Mouse (Mus musculus) midbrain, embryonic 14.5 days (tissue): ENCODE measurements at regions not wholly inside any gene's neighbourhood (a gene's known extent, or its start where the extent isn't known, plus 50 kb on each side); places are given as distances from the start of the nearest gene placed in this dataset.
A peak's percentile ranks its signal among the peaks of the same experiment; 100 is the strongest.

ENCODE experiments used
- ATAC-seq: fragments of 200-750 bp; cut with Nextera tagmentation; 2 replicates; pipeline ENCODE4 v1.8.0; 2017; ENCODE audit warnings: moderate number of reproducible peaks, moderate library complexity; ENCODE audit not compliant: low FRiP score, low TSS enrichment
- DNase-seq: peaks from one replicate; pipeline ENCODE4 v3.0.0-alpha.2; 2015
- H3K27ac ChIP-seq: fragments of 300-500 bp; sonication (generic); replicated peaks from 2 replicates; pipeline ENCODE4 v1.5.1; 2014; ENCODE audit warnings: mild to moderate bottlenecking, low read depth, low read length, moderate library complexity
- H3K27me3 ChIP-seq: fragments of 300-500 bp; sonication (generic); 2 replicates; pipeline ENCODE4 v1.6.1; 2014; ENCODE audit warnings: low read length, control low read depth, mixed read lengths; ENCODE audit not compliant: control insufficient read depth, insufficient read depth
- H3K36me3 ChIP-seq: fragments of 300-500 bp; sonication (generic); 2 replicates; pipeline ENCODE4 v1.6.1; 2014; ENCODE audit warnings: low read length, control low read depth; ENCODE audit not compliant: control insufficient read depth, insufficient read depth
- H3K4me1 ChIP-seq: fragments of 300-500 bp; sonication (generic); 2 replicates; pipeline ENCODE4 v1.6.1; 2014; ENCODE audit warnings: mild to moderate bottlenecking, antibody characterized with exemption, low read length, control low read depth; ENCODE audit not compliant: control insufficient read depth, insufficient read depth
- H3K4me2 ChIP-seq: fragments of 300-500 bp; sonication (generic); 2 replicates; pipeline ENCODE4 v1.6.1; 2014; ENCODE audit warnings: mild to moderate bottlenecking, low read length, moderate library complexity
- H3K4me3 ChIP-seq: fragments of 300-500 bp; sonication (generic); replicated peaks from 2 replicates; pipeline ENCODE4 v1.5.1; 2014; ENCODE audit warnings: low read depth, low read length
- H3K9ac ChIP-seq: fragments of 300-500 bp; sonication (generic); replicated peaks from 2 replicates; pipeline ENCODE4 v1.6.1; 2014; ENCODE audit warnings: mild to moderate bottlenecking, low read length, moderate library complexity
- H3K9me3 ChIP-seq: fragments of 300-500 bp; sonication (generic); 2 replicates; pipeline ENCODE4 v1.6.1; 2016; ENCODE audit warnings: low read length, control low read depth, mixed read lengths; ENCODE audit not compliant: control insufficient read depth
- WGBS: fragments of 180-500 bp; shearing (Covaris S2); extraction: QIAGEN DNeasy Blood & Tissue Kit; methylation state at CpG from one replicate; pipeline ENCODE4 v1.1.7; 2014; 5-methylcytosine and 5-hydroxymethylcytosine counted together

DNA sequence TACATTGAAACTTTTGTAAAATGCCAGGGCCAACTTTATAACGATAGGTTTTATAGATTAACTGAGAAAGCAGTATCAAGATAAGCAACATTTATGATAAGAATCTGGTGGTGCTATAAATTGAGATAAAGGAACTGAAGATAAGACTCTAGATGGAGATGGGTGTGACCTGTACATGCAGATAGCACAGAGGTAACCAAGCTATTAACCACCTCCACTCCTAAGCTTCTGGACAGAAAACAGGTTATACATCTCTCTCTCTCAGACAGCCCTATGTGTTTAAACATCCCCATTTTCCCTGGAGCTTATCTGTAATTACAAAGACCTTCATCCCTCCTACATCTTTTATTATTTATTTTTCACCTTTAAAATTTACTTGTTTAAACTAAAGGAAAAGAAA, 590.5 kb upstream of the Nrg3 start:
- ATAC-seq: no peak
- H3K9ac ChIP-seq: no peak overlapping the region
- H3K4me2 ChIP-seq: no peak overlapping the region
- no peaks in the 10 kb centered on the region for H3K36me3 ChIP-seq
- DNase-seq: no peak
- WGBS: 94% methylated on average over 1 of the region's 1 CpGs
- H3K4me1 ChIP-seq: no peaks in the 10 kb centered on the region
- no peak overlapping the region for H3K4me3 ChIP-seq
- no peaks in the 10 kb centered on the region for H3K27me3 ChIP-seq
- no peak overlapping the region for H3K27ac ChIP-seq
- no peaks in the 10 kb centered on the region for H3K9me3 ChIP-seq

DNA sequence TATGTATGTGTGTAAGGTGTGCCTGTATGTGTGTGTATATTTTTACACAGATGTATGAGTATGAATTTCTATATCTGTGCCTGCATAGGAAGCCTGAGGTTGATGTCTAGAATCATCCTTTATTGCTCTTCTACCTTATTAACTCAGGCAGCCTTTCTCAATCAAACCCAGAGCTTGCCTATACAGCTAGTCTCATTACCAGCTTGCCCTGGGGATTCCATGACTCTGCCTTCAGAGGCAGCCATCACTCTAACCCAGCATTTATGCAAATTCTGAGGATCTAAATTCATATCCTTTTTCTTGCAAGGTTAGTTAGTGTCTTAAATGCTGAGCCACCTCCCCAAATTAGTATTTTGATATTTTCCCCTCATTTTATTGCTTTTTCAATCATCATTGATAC, 569.0 kb upstream of the Nrg3 start:
- H3K4me3 ChIP-seq: no peak overlapping the region
- no peaks in the 10 kb centered on the region for H3K27me3 ChIP-seq
- H3K4me2 ChIP-seq: no peak overlapping the region
- no peak overlapping the region for H3K27ac ChIP-seq
- no peaks in the 10 kb centered on the region for H3K9me3 ChIP-seq
- H3K9ac ChIP-seq: no peak overlapping the region
- no peaks in the 10 kb centered on the region for H3K36me3 ChIP-seq
- no peaks in the 10 kb centered on the region for H3K4me1 ChIP-seq
- DNase-seq (peak; percentile 13), ATAC-seq (no peak)

DNA sequence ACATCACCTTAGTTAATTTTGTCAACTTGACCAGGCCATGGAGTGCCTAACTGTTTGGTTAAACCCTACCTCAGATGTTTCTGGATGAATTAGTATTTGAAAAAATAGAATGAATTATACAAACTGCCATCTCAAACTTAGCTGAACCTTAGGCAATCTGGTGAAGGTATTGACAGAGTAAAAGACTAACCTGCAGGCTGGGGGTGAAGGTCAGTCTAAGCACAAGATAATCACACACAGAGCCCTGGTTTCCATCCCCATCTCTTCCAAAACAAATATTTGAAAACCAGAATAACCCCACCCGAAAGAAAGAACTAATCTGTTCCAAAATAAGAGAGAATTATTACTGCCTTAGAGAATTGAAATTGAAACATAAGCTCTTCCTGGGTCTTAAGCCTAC, 563.3 kb upstream of the Nrg3 start:
- 72% methylated on average over 1 of the region's 1 CpGs for WGBS
- ATAC-seq (no peak), DNase-seq (no peak)
- H3K9ac ChIP-seq: no peak overlapping the region
- H3K27ac ChIP-seq: no peak overlapping the region
- no peaks in the 10 kb centered on the region for H3K27me3 ChIP-seq
- no peak overlapping the region for H3K4me2 ChIP-seq
- no peaks in the 10 kb centered on the region for H3K4me1 ChIP-seq
- H3K36me3 ChIP-seq: no peaks in the 10 kb centered on the region
- no peaks in the 10 kb centered on the region for H3K9me3 ChIP-seq
- H3K4me3 ChIP-seq: no peak overlapping the region

DNA sequence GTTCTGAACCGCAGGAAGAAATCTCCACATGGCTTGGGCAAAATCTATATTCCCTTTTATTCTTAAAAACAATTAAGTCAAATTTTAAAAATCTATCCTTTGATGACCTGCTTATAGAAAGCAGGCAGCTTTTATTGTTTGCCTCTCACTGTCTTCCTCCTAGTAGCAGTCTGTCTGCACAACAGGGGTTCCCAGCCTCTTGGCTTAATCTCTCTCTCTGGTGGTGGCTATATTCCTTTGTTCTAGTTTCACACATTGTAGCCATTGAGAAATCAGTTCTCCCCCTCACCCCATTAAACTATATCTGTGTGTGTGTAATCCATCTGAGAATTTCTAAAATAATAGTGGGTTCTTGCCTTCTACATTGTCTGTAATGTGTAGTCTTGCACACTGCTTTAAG, 542.4 kb upstream of the Nrg3 start:
- ATAC-seq: no peak

DNA sequence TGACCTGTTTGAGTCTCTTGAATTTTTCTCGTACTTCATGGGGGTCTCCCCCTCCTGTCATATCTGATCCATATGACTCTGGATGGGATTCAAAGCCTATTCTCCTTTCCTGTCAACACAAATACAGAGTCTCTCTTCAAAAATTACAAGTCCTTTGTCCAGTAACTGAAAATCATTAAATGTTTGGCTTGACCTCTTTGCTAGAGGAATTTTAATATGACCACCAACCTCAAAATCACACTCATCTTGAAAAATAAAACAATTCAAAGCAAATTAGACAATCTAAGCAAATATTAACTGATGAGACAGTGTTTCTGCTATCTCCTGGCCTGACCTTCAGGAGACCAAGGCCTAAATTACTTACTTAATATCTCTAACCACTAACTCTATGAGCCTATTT, 541.8 kb upstream of the Nrg3 start:
- H3K4me2 ChIP-seq: no peak overlapping the region
- no peaks in the 10 kb centered on the region for H3K4me1 ChIP-seq
- 65% methylated on average over 1 of the region's 1 CpGs for WGBS
- H3K4me3 ChIP-seq: no peak overlapping the region
- no peaks in the 10 kb centered on the region for H3K36me3 ChIP-seq
- DNase-seq: no peak
- no peak overlapping the region for H3K9ac ChIP-seq
- H3K27ac ChIP-seq: no peak overlapping the region
- ATAC-seq: no peak
- H3K9me3 ChIP-seq: no peaks in the 10 kb centered on the region
- no peaks in the 10 kb centered on the region for H3K27me3 ChIP-seq

More for the DNA sequence above, 542.4 kb upstream of the Nrg3 start:
- peak; percentile 10 for DNase-seq
- H3K4me1 ChIP-seq: no peaks in the 10 kb centered on the region
- no peaks in the 10 kb centered on the region for H3K9me3 ChIP-seq
- no peak overlapping the region for H3K4me2 ChIP-seq
- H3K36me3 ChIP-seq: no peaks in the 10 kb centered on the region
- no peak overlapping the region for H3K27ac ChIP-seq
- H3K4me3 ChIP-seq: no peak overlapping the region
- WGBS: 61% methylated on average over 1 of the region's 1 CpGs
- H3K9ac ChIP-seq: no peak overlapping the region
- no peaks in the 10 kb centered on the region for H3K27me3 ChIP-seq

DNA sequence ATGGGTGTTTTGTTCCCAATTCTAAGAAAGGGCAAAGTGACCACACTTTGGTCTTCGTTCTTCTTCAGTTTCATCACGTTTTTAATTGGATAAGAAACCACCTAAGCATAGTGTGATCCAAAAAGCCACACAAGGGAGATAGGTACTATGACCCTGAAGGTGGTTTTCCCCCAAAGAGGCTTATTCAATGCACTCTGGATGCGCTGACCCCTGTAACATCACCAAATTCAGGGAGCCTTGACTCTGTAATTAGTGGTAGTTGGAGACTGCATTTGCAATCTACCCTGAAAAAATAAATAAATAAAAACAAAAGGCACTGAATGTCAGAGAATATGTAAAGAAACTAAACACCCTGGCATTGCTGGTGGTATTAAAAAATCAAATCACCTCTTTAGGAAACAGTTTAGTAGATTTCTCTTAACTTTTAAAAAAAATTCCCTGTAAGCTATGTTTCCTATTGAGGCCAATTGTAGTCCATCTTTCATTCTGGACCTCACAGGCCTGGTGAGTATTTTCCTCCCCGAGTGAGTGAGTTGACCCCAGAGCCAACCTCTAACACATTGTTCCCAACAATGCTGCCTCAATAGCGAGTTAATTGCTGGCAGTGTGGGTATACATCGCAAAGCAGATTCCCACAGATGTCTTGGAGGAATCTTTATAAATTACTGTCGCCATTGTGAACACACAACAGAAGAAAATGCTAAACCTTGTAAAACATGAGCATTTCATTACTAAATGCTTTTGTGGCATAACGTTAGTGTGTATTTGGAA, 537.1 kb upstream of the Nrg3 start:
- 39% methylated on average over 8 of the region's 8 CpGs for WGBS
- no peak for ATAC-seq

More for the DNA sequence above, 537.1 kb upstream of the Nrg3 start:
- H3K4me3 ChIP-seq: no peak overlapping the region
- no peak overlapping the region for H3K27ac ChIP-seq
- H3K36me3 ChIP-seq: no peaks in the 10 kb centered on the region
- no peaks in the 10 kb centered on the region for H3K27me3 ChIP-seq
- peak; percentile 27 for DNase-seq
- no peak overlapping the region for H3K9ac ChIP-seq
- no peaks in the 10 kb centered on the region for H3K4me1 ChIP-seq
- no peaks in the 10 kb centered on the region for H3K9me3 ChIP-seq
- H3K4me2 ChIP-seq: no peak overlapping the region
